Mouse (Mus musculus) kidney, postnatal 10 days (tissue): ENCODE results near the gene Ppp2r5b.

Experiments
- DNase-seq: peaks from one replicate; pipeline ENCODE4 v3.0.0; 2021; ENCODE audit warnings: mixed read lengths

Ppp2r5b gene

GRCm38 (mm10) chr19:6268670-6269132 lies 33.0 kb upstream of the Ppp2r5b start:
- DNase-seq, result no peak

- DNase-seq, result peak; percentile 93
Measured at GRCm38 (mm10) chr19:6268170-6268528, 32.5 kb upstream of the Ppp2r5b start.

- peak; percentile 47 for DNase-seq
Measured at GRCm38 (mm10) chr19:6267306-6268169, 31.9 kb upstream of the Ppp2r5b start.

GRCm38 (mm10) chr19:6265727-6266182 lies 30.1 kb upstream of the Ppp2r5b start:
- DNase-seq, result no peak

- DNase-seq, result no peak
Measured at GRCm38 (mm10) chr19:6264945-6265344, 29.3 kb upstream of the Ppp2r5b start.

GRCm38 (mm10) chr19:6264200-6264599 lies 28.5 kb upstream of the Ppp2r5b start:
- DNase-seq, result no peak

GRCm38 (mm10) chr19:6262839-6263433 lies 27.3 kb upstream of the Ppp2r5b start:
- DNase-seq, result peak; percentile 78

- peak; percentile 81 for DNase-seq
Measured at GRCm38 (mm10) chr19:6262222-6262621, 26.6 kb upstream of the Ppp2r5b start.

GRCm38 (mm10) chr19:6261379-6261778 lies 25.7 kb upstream of the Ppp2r5b start:
- no peak for DNase-seq

- no peak for DNase-seq
Measured at GRCm38 (mm10) chr19:6260946-6261345, 25.3 kb upstream of the Ppp2r5b start.

GRCm38 (mm10) chr19:6260428-6260827 lies 24.8 kb upstream of the Ppp2r5b start:
- DNase-seq, result peak; percentile 59

GRCm38 (mm10) chr19:6253021-6253420 lies 17.3 kb upstream of the Ppp2r5b start:
- DNase-seq, result no peak

GRCm38 (mm10) chr19:6247526-6248300 lies 12.0 kb upstream of the Ppp2r5b start:
- DNase-seq, result no peak

GRCm38 (mm10) chr19:6245806-6246205 lies 10.1 kb upstream of the Ppp2r5b start:
- DNase-seq, result no peak

GRCm38 (mm10) chr19:6243226-6243625 lies 7.6 kb upstream of the Ppp2r5b start:
- no peak for DNase-seq

- peak; percentile 67 for DNase-seq
Measured at GRCm38 (mm10) chr19:6242281-6242680, 6.6 kb upstream of the Ppp2r5b start.

- peak; percentile 99 for DNase-seq
Measured at GRCm38 (mm10) chr19:6241274-6242107, 5.8 kb upstream of the Ppp2r5b start, which contains the start of gene Atg2a. Gene Atg2a, plus strand, starts transcription at chr19:6241668.

- DNase-seq, result no peak
Measured at GRCm38 (mm10) chr19:6240725-6241124, 5.1 kb upstream of the Ppp2r5b start.

GRCm38 (mm10) chr19:6240136-6240535 lies 4.5 kb upstream of the Ppp2r5b start:
- no peak for DNase-seq

- DNase-seq, result no peak
Measured at GRCm38 (mm10) chr19:6238740-6239139, 3.1 kb upstream of the Ppp2r5b start.

GRCm38 (mm10) chr19:6236842-6237241 lies 1.2 kb upstream of the Ppp2r5b start:
- DNase-seq, result no peak

GRCm38 (mm10) chr19:6236053-6236441 lies 375 bp upstream of the Ppp2r5b start:
- DNase-seq, result peak; percentile 95
